Mouse (Mus musculus) kidney, adult 2 months (tissue): Measurements from ENCODE around the gene Mpp3. TPM values are rescaled to one million over a fixed set of nuclear protein-coding genes. Genes with fewer than 3 reads are reported as not detected.

Experiments
- DNase-seq: peaks from one replicate; pipeline ENCODE4 v3.0.0; 2021
- H3K27ac ChIP-seq: fragments of 200-500 bp; 2 replicates; pipeline ENCODE4 v1.5.1; 2012; ENCODE audit warnings: low read depth, low read length, control low read depth, inconsistent platforms; ENCODE audit not compliant: insufficient read depth
- H3K27me3 ChIP-seq: fragments of 200-500 bp; replicated peaks from 2 replicates; pipeline ENCODE4 v1.6.1; 2012; ENCODE audit warnings: mild to moderate bottlenecking, moderate library complexity, low read length, inconsistent platforms; ENCODE audit not compliant: control insufficient read depth, insufficient read depth
- H3K36me3 ChIP-seq: fragments of 200-500 bp; 2 replicates; pipeline ENCODE4 v1.6.1; 2012; ENCODE audit warnings: mild to moderate bottlenecking, moderate library complexity, low read length, inconsistent platforms; ENCODE audit not compliant: control insufficient read depth, insufficient read depth
- H3K4me1 ChIP-seq: fragments of 200-500 bp; 2 replicates; pipeline ENCODE4 v1.6.1; 2011; ENCODE audit warnings: low read length; ENCODE audit not compliant: control insufficient read depth, insufficient read depth
- H3K4me3 ChIP-seq: fragments of 200-500 bp; 2 replicates; pipeline ENCODE4 v1.5.1; 2011; ENCODE audit warnings: mild to moderate bottlenecking, low read depth, low read length, control low read depth; ENCODE audit not compliant: insufficient read depth
- CTCF ChIP-seq: fragments of 200-500 bp; conservative IDR thresholded peaks from 2 replicates; pipeline ENCODE4 v1.5.1; 2011; ENCODE audit warnings: low read depth, mild to moderate bottlenecking, control low read depth, low read length, moderate library complexity, mixed read lengths; ENCODE audit not compliant: insufficient read depth, insufficient read length
- POLR2A ChIP-seq: fragments of 200-500 bp; IDR thresholded peaks from one replicate; pipeline ENCODE4 v1.6.1; 2011; ENCODE audit warnings: low read depth, low read length, control low read depth
- WGBS: fragments of 180-500 bp; shearing (Covaris S2); methylation state at CpG from one replicate; pipeline ENCODE4 v1.1.7; 2018; 5-methylcytosine and 5-hydroxymethylcytosine counted together
- polyA plus RNA-seq: library from polyadenylated mRNA; depleted of rRNA; stranded (reverse); fragments of >200 nt; gene quantifications from 2 replicates; pipeline ENCODE4 v1.2.3, GENCODE M21; 2012

Gene Mpp3
- polyA plus RNA-seq, 1 experiment = 2.3 TPM

GRCm38 (mm10) chr11:102024875-102025274 is 3.4 kb downstream of the Mpp3 start:
- WGBS = 91% methylated on average over 4 of the region's 4 CpGs
- TF ChIP-seq POLR2A = no peak
- TF ChIP-seq CTCF = no peak
- Histone ChIP-seq H3K27ac (no peak overlapping the region), H3K4me1 (no peaks in the 10 kb centered on the region), H3K36me3 (no peaks in the 10 kb centered on the region), H3K4me3 (no peak overlapping the region), H3K27me3 (no peaks in the 10 kb centered on the region)
- no peak for DNase-seq

GRCm38 (mm10) chr11:102024084-102024758 is 4.0 kb downstream of the Mpp3 start:
- Histone ChIP-seq H3K27ac (no peak overlapping the region), H3K27me3 (no peaks in the 10 kb centered on the region), H3K36me3 (no peaks in the 10 kb centered on the region), H3K4me1 (no peaks in the 10 kb centered on the region), H3K4me3 (no peak overlapping the region)
- 66% methylated on average over 6 of the region's 6 CpGs for WGBS
- no peak for TF ChIP-seq POLR2A
- TF ChIP-seq CTCF = no peak
- peak; percentile 21 for DNase-seq

DNA sequence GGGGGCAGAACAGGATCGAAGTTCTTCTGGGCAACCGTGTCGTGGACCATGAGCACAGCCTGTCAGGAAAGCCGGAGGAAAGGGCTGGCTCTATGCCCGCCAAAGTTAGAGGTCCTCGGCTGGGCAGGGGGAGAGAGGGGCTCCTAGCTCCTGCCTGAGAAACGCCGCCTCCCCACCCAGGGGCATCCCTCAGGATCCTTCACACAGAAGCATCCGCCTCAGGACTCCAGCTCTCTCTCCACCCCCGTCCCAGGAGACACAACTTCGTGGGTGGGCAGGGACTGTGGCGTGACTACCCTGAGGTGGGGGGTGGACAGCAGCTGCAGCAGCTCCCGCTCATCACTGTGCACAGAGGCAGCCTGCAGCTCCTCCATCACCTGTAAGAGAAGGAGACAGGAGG is 4.9 kb downstream of the Mpp3 start:
- Histone ChIP-seq H3K27ac (no peak overlapping the region), H3K27me3 (no peaks in the 10 kb centered on the region), H3K36me3 (no peaks in the 10 kb centered on the region), H3K4me1 (no peaks in the 10 kb centered on the region), H3K4me3 (no peak overlapping the region)
- no peak for TF ChIP-seq POLR2A
- no peak for TF ChIP-seq CTCF
- WGBS = 80% methylated on average over 13 of the region's 13 CpGs
- no peak for DNase-seq

DNA sequence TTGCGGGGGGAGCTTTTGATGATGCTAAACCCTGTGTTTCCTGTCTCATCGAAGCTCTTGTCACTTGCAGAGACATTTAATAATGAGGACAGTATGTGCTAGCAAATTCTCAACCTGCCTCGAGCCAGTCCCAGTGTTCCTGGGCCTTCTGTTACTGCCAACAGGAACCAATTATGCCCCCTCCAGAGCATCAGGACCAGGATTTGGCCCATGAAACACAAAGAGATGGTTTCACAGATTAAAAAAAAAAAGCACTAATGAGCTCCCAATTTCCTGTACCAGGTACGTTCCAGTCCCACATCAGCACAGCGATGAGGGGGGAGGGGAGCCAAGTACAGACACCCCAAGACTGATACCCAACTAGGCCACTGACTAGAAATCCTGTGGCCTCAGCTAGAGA is 7.1 kb downstream of the Mpp3 start:
- TF ChIP-seq CTCF (no peak), POLR2A (no peak)

GRCm38 (mm10) chr11:102019736-102020135 is 8.5 kb downstream of the Mpp3 start:
- TF ChIP-seq CTCF (no peak), POLR2A (no peak)
- no peak overlapping the region for H3K4me3 ChIP-seq

More for the DNA sequence above, 7.1 kb downstream of the Mpp3 start:
- 86% methylated on average over 5 of the region's 5 CpGs for WGBS
- no peak overlapping the region for H3K27ac ChIP-seq
- H3K4me3 ChIP-seq = no peak overlapping the region
- DNase-seq = no peak
- H3K4me1 ChIP-seq = no peaks in the 10 kb centered on the region
- H3K36me3 ChIP-seq = no peaks in the 10 kb centered on the region
- no peaks in the 10 kb centered on the region for H3K27me3 ChIP-seq

DNA sequence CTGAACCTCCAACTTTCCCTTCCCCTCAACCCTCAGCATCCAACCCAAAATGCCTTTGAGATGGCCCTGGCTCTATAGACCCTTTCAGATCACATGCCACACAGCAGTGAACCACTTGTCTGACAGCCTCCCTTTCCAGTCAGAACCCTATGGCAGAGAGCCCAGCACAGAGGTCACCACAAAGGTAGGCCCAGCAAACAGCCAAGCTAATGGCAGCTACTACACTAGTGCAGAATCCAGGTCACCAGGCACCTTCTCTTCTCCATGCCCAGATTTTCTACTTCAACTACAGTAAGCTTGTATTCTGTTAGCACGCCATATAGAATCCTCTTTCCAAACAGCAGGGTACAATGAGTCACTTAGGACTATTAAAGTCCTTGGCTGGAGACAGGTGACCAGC is 12.1 kb downstream of the Mpp3 start:
- TF ChIP-seq CTCF (no peak), POLR2A (no peak)
- Histone ChIP-seq H3K27ac (no peak overlapping the region), H3K4me1 (no peaks in the 10 kb centered on the region), H3K4me3 (no peak overlapping the region), H3K27me3 (no peaks in the 10 kb centered on the region), H3K36me3 (no peaks in the 10 kb centered on the region)
- 83% methylated on average over 1 of the region's 1 CpGs for WGBS
- DNase-seq = peak; percentile 36

More at GRCm38 (mm10) chr11:102019736-102020135, 8.5 kb downstream of the Mpp3 start:
- no peak for DNase-seq
- no peaks in the 10 kb centered on the region for H3K27me3 ChIP-seq
- 80% methylated on average over 9 of the region's 9 CpGs for WGBS
- H3K36me3 ChIP-seq = no peaks in the 10 kb centered on the region
- no peaks in the 10 kb centered on the region for H3K4me1 ChIP-seq
- no peak overlapping the region for H3K27ac ChIP-seq

DNA sequence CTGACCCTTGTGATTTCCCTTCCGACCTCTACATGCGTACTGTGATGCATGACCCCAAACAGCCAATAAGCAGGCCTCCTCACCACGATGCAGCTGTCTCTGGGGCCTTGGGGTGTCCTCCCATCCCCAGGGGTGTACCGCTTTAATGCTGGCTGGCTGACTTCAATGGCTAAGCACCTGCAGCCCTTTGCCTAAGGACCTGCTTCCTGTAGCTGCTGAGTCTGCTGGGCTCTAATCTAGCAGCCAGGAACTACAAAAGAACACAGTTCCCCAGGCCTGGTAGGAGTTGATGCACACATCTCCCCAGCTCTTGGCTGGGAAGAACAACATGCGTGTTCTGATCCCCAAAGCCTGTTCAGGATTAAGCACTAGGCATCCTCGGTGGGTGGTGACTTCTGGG is 12.8 kb downstream of the Mpp3 start:
- Histone ChIP-seq H3K4me3 (no peak overlapping the region), H3K36me3 (no peaks in the 10 kb centered on the region), H3K27ac (no peak overlapping the region), H3K27me3 (no peaks in the 10 kb centered on the region), H3K4me1 (no peaks in the 10 kb centered on the region)
- DNase-seq = no peak
- 70% methylated on average over 6 of the region's 6 CpGs for WGBS
- TF ChIP-seq POLR2A (no peak), CTCF (no peak)

DNA sequence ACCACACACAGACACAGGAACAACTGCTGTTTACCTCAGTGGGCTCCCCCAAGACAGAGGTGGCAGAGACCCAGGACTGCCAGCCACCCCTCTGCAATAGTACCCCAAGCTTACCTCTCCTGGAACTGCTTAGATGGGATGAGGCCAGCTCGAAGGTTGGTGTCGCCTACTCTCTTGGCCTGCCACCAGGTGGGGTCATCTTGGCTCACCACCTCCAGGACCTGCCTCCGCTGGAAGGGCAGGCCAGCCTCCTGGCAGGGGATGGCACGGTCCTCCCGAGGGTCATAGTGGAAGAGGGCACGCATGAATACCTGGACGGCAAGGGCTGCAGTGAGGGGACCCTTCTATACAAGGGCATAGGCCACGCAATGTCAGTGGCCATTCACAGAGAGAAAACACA is 15.1 kb downstream of the Mpp3 start:
- 74% methylated on average over 8 of the region's 8 CpGs for WGBS
- Histone ChIP-seq H3K4me1 (no peaks in the 10 kb centered on the region), H3K27ac (no peak overlapping the region), H3K27me3 (no peaks in the 10 kb centered on the region), H3K36me3 (no peaks in the 10 kb centered on the region), H3K4me3 (no peak overlapping the region)
- no peak for DNase-seq
- no peak for TF ChIP-seq POLR2A
- TF ChIP-seq CTCF = 0 out of 2 replicates have a peak, but pooled peaks have one; percentile 11
